Comparison of ENCODE assay signal across 32 mouse cellular contexts in genomic region chr11:6778596-6779360, GRCm38 (mm10). TPM values are rescaled to one million over a fixed set of nuclear protein-coding genes. Genes with fewer than 3 reads are reported as not detected.
DNase-seq lines count a peak whose midpoint lies in the region; ATAC-seq and TF ChIP-seq lines count a peak whose summit lies in the region.
"Had no signal": no experiment of that assay in that cellular context is flagged by ENCODE, and none has a peak within 500 bp of the region (broad histone marks: within the 10 kb centered on the region; RNA-seq: fewer than 3 reads in every experiment).

No protein-coding gene starts in this region.

- H3K4me2 ChIP-seq in neural tube, embryonic 15.5 days: no peak overlapping the region
- H3K4me2 ChIP-seq: embryonic facial prominence, embryonic 15.5 days; hindbrain, embryonic 13.5 days; intestine, embryonic 15.5 days; limb, embryonic 13.5 days; liver, embryonic 12.5 days; midbrain, embryonic 11.5 days had no signal

- no peak overlapping the region for H3K27ac ChIP-seq in kidney, adult 2 months (ENCODE audit: insufficient read depth, low read depth, low read length)
- H3K27ac ChIP-seq in ES-E14 (ENCODE audit: insufficient read depth, low read depth, low read length, poor library complexity, severe bottlenecking): peak overlapping the region; percentile 81; the same call in 1 of the 2 replicates
- no peak overlapping the region for H3K27ac ChIP-seq in neural tube, embryonic 15.5 days (replicated peaks)
- H3K27ac ChIP-seq: embryonic facial prominence, embryonic 15.5 days; heart, adult 2 months; hindbrain, embryonic 13.5 days; intestine, embryonic 15.5 days; layer of hippocampus, adult 2 months; limb, embryonic 13.5 days; liver, embryonic 12.5 days had no signal

- TF ChIP-seq POLR2A in kidney, adult 2 months (IDR thresholded peaks at IDR 0.05; ENCODE audit: low read depth, low read length): no peak

- H3K9ac ChIP-seq in ES-E14 (ENCODE audit: insufficient read depth, low read depth, low read length, poor library complexity, severe bottlenecking): no peak overlapping the region
- H3K9ac ChIP-seq in neural tube, embryonic 15.5 days (replicated peaks): no peak overlapping the region
- H3K9ac ChIP-seq: embryonic facial prominence, embryonic 15.5 days; hindbrain, embryonic 13.5 days; intestine, embryonic 15.5 days; limb, embryonic 13.5 days; liver, embryonic 12.5 days had no signal

- peak; percentile 52 for DNase-seq in kidney, adult 2 months
- DNase-seq in kidney, postnatal 10 days: no peak
- DNase-seq in kidney, postnatal 36 days: peak; percentile 18 to 44
- DNase-seq in kidney, adult 8-10 months: no peak
- DNase-seq in ES-E14 (ENCODE audit: low read depth, low spot score): peak; percentile 79
- DNase-seq: adrenal gland, postnatal 36 days; cerebellum, adult 11 months; cerebellum, adult 9-11 months; heart, adult 2 months; layer of hippocampus, postnatal 36 days; lung, adult 18-20 months; lung, postnatal 10 days; right cerebral cortex, postnatal 14 days; spleen, adult 18-20 months; thymus, postnatal 14 days had no signal

- H3K9me3 ChIP-seq in ES-E14 (ENCODE audit: control insufficient read depth, insufficient read depth, low read depth, low read length): no peaks in the 10 kb centered on the region
- H3K9me3 ChIP-seq in neural tube, embryonic 15.5 days (replicated peaks): no peaks in the 10 kb centered on the region
- H3K9me3 ChIP-seq: embryonic facial prominence, embryonic 15.5 days; hindbrain, embryonic 13.5 days; intestine, embryonic 15.5 days; limb, embryonic 13.5 days had no signal

- no peak for TF ChIP-seq CTCF in kidney, adult 2 months (conservative IDR thresholded peaks at IDR 0.05; ENCODE audit: insufficient read depth, insufficient read length, low read depth, low read length)

- no peak overlapping the region for H3K4me3 ChIP-seq in kidney, adult 2 months (ENCODE audit: insufficient read depth, low read depth, low read length)
- no peak overlapping the region for H3K4me3 ChIP-seq in ES-E14 (ENCODE audit: insufficient read depth in 1 of 2, low read depth in 1 of 2, low read length in 2 of 2, poor library complexity in 1 of 2, severe bottlenecking in 1 of 2)
- no peak overlapping the region for H3K4me3 ChIP-seq in neural tube, embryonic 15.5 days (replicated peaks)
- H3K4me3 ChIP-seq: embryonic facial prominence, embryonic 15.5 days; heart, adult 2 months; hindbrain, embryonic 13.5 days; intestine, embryonic 15.5 days; layer of hippocampus, adult 2 months; limb, embryonic 13.5 days; liver, embryonic 12.5 days had no signal

- peak; percentile 40; the same call in 1 of the 2 replicates for ATAC-seq in neural tube, embryonic 15.5 days (ENCODE audit: low FRiP score)
- ATAC-seq in granulocyte monocyte progenitor cell, adult 5-6 weeks (replicated peaks; ENCODE audit: poor library complexity, severe bottlenecking): no peak
- ATAC-seq: forebrain, embryonic 14.5 days; intestine, embryonic 15.5 days; liver, embryonic 12.5 days had no signal

- H3K27me3 ChIP-seq in kidney, adult 2 months (replicated peaks; ENCODE audit: control insufficient read depth, insufficient read depth, low read length): no peaks in the 10 kb centered on the region
- no peaks in the 10 kb centered on the region for H3K27me3 ChIP-seq in neural tube, embryonic 15.5 days (replicated peaks)
- H3K27me3 ChIP-seq: embryonic facial prominence, embryonic 15.5 days; intestine, embryonic 15.5 days; limb, embryonic 13.5 days; liver, embryonic 12.5 days had no signal

- H3K4me1 ChIP-seq in kidney, adult 2 months (ENCODE audit: control insufficient read depth, insufficient read depth, low read length): 0 out of 2 replicates have a peak, but pooled peaks cover 3% of the 10 kb centered on the region
- peaks cover 0 to 9% of the 10 kb centered on the region in 2 experiments; a peak in 2 of 4 replicates for H3K4me1 ChIP-seq in ES-E14 (ENCODE audit: control insufficient read depth in 2 of 2, insufficient read depth in 2 of 2, low read length in 2 of 2, poor library complexity in 1 of 2)
- 0 out of 2 replicates have a peak, but pooled peaks cover 7% of the 10 kb centered on the region for H3K4me1 ChIP-seq in neural tube, embryonic 15.5 days
- H3K4me1 ChIP-seq: embryonic facial prominence, embryonic 15.5 days; limb, embryonic 13.5 days; liver, embryonic 12.5 days had no signal

- in situ Hi-C loops in ES-E14 (cut with MboI; ENCODE audit: low sequenced_read_pairs in 2 of 2, unreplicated experiment in 2 of 2): no loop called here

- H3K36me3 ChIP-seq in kidney, adult 2 months (ENCODE audit: control insufficient read depth, insufficient read depth, low read length): no peaks in the 10 kb centered on the region
- 0 out of 2 replicates have a peak, but pooled peaks cover 1% of the 10 kb centered on the region for H3K36me3 ChIP-seq in ES-E14 (ENCODE audit: control insufficient read depth, insufficient read depth, low read length, poor library complexity, severe bottlenecking)
- H3K36me3 ChIP-seq in neural tube, embryonic 15.5 days: no peaks in the 10 kb centered on the region
- H3K36me3 ChIP-seq: embryonic facial prominence, embryonic 15.5 days; hindbrain, embryonic 13.5 days; intestine, embryonic 15.5 days; limb, embryonic 13.5 days; liver, embryonic 12.5 days had no signal

- WGBS in kidney, adult 2 months: 40% methylated on average over 10 of the region's 10 CpGs
- 10% methylated on average over 10 of the region's 10 CpGs for WGBS in neural tube, embryonic 15.5 days

TF ChIP-seq in ES-E14, 5 proteins besides CTCF, POLR2A, EP300 and RAD21:
- TF ChIP-seq MAFK (IDR thresholded peaks at IDR 0.05; ENCODE audit: insufficient read depth, low read depth, low read length) (0 out of 2 replicates have a peak, but pooled peaks have one; percentile 23), CHD2 (IDR thresholded peaks at IDR 0.05; ENCODE audit: low read depth, low read length) (peak; percentile 41; the same call in 1 of the 2 replicates), ZNF384 (IDR thresholded peaks at IDR 0.05; ENCODE audit: low read depth, low read length) (no peak)

RNA-seq across cellular contexts. Expression of gene Gm11983, which starts 58.7 kb away (rescaled TPM):
- polyA plus RNA-seq in kidney, adult 2 months (2012; rRNA removed): not detected in 2 replicates
- not detected in 2 replicates for total RNA-seq in ES-E14 (2012; rRNA removed)
- 0.14 TPM in 1 of 2 replicates, not detected in the other for polyA plus RNA-seq in neural tube, embryonic 15.5 days (2015; fragmentation: Nextera tagmentation; extraction: Ambion mirVana)
- total RNA-seq in granulocyte monocyte progenitor cell, adult 5-6 weeks (2014; fragmentation: Nextera tagmentation): not detected in 2 replicates
- not detected in 2 replicates for total RNA-seq in granulocyte monocyte progenitor cell, adult 5-6 weeks (2017)
- total RNA-seq: adrenal gland, adult 18-20 months; adrenal gland, postnatal 36 days; common myeloid progenitor, adult 5-6 weeks; gastrocnemius, adult 8-10 months; heart, adult 2 months; heart, postnatal 25 days; layer of hippocampus, adult 2 months; layer of hippocampus, postnatal 36 days; left cerebral cortex, postnatal 14 days; midbrain, postnatal 0 days had no signal
- polyA plus RNA-seq: embryonic facial prominence, embryonic 15.5 days; forebrain, embryonic 14.5 days; heart, adult 2 months; heart, embryonic 14.5 days; hindbrain, embryonic 13.5 days; intestine, embryonic 15.5 days; limb, embryonic 13.5 days; liver, embryonic 12.5 days; midbrain, embryonic 11.5 days; midbrain, postnatal 0 days had no signal

Comparison
In these comparisons a context has a peak if more than half of its experiments do, and no peak if none do; other contexts are left out.
1. DNase-seq: peak in kidney, adult 2 months (single experiment), kidney, postnatal 36 days (2 of 2) and ES-E14 (single experiment); none in kidney, postnatal 10 days (single experiment) and kidney, adult 8-10 months (0 of 2).